Mouse (Mus musculus) olfactory bulb, adult 2 months (tissue): ENCODE measurements around the gene Akap5.

ENCODE experiments used
- CTCF ChIP-seq: fragments of 200-500 bp; IDR thresholded peaks from 2 replicates; pipeline ENCODE4 v1.5.1; 2012; ENCODE audit warnings: low read depth, mild to moderate bottlenecking, low read length, moderate library complexity; ENCODE audit not compliant: insufficient read depth
- POLR2A ChIP-seq: fragments of 200-500 bp; IDR thresholded peaks from 2 replicates; pipeline ENCODE4 v1.6.1; 2012; ENCODE audit warnings: mild to moderate bottlenecking, low read depth, low read length, moderate library complexity; ENCODE audit not compliant: insufficient read depth

- TF ChIP-seq CTCF (no peak), POLR2A (no peak)
Observed at GRCm38 (mm10) chr12:76328567-76329354, 4.1 kb downstream of the Akap5 start.
